Mouse (Mus musculus) brain, adult 10 weeks (tissue): ENCODE results near the gene Vcl. TPM values are rescaled to one million over a fixed set of nuclear protein-coding genes. Genes with fewer than 3 reads are reported as not detected.

Source experiments
- polyA plus RNA-seq: library from polyadenylated mRNA; stranded (reverse); fragments of 350-450 nt; fragmentation: Illumina TruSeq; extraction: RNeasy Lipid Tissue Mini Kit (QIAGEN cat#74804); gene quantifications from one replicate; pipeline ENCODE4 v1.2.3, GENCODE M21; 2015; ENCODE audit warnings: low read depth, low replicate concordance

Vcl gene
- 16.2 TPM for polyA plus RNA-seq

GRCm38 (mm10) chr14:20928848-20929745, at the start of gene Vcl:
TSS of gene Vcl (plus strand) at chr14:20929398.

DNA sequence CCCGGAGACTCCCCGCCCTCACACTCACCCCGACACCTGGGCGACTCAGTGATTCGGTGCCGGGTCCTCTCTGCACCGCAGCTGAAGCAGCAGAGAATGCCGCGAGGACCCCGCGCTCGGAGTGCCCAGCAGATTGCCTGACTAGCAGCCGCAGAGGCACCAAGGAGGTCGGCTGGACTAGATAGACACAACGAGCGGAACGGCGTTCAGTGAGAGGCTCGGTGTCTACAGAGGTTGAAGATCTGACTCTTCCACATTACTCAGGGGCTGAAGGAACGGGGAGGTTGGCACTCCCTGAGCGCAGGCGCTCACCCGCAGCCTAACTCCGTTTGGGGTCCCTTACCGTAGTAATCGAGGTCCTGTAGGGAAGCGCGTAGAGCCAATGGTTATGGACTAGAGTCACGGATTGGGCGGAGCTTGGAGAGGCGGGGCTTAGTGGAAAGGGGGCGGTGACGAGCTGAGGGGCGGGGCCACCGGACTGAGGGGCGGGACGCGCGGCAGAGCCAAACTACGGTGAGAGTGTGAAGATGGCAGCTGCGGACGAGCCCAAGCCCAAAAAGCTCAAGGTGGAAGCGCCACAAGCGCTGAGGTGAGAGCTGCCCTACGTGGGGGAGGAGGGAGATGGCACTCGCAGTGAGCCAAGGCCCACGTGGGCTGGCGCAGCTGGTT, 123.0 kb downstream of the Vcl start, which contains the start of the genes Ap3m1 and Adk:
TSS of gene Ap3m1 (minus strand) at position 397 of the 669 bp plus-strand sequence.
TSS of gene Adk (plus strand) at position 463 of the 669 bp plus-strand sequence.

Other genes with a start within 250 kb of the Vcl start
- gene Fut11, start 234.4 kb upstream of the Vcl start, polyA plus RNA-seq, result 14.1 TPM
- gene Chchd1, start 226.4 kb upstream of the Vcl start, polyA plus RNA-seq, result 163 TPM
- 95.7 TPM for gene Zswim8, start 221.8 kb upstream of the Vcl start, polyA plus RNA-seq
- gene Ndst2, start 194.8 kb upstream of the Vcl start, polyA plus RNA-seq, result 14.9 TPM
- 264 TPM for gene Camk2g, start 135.3 kb upstream of the Vcl start, polyA plus RNA-seq
- gene Plau, start 92.7 kb upstream of the Vcl start, polyA plus RNA-seq, result 4.3 TPM
- gene Ap3m1, start 123.1 kb downstream of the Vcl start, polyA plus RNA-seq, result 70.6 TPM
- 90.0 TPM for gene Adk, start 123.2 kb downstream of the Vcl start, polyA plus RNA-seq